Mouse (Mus musculus) cerebellum, adult (tissue): ENCODE results near the gene Gm20388.

ENCODE experiments used
- ATAC-seq: cut with Nextera tagmentation; 2 replicates; pipeline ENCODE4 v1.9.2; 2017; ENCODE audit warnings: mild to moderate bottlenecking, moderate library complexity, mixed read lengths; ENCODE audit not compliant: insufficient number of reproducible peaks, low FRiP score, low TSS enrichment

Gm20388 gene

GRCm38 (mm10) chr8:122525004-122525403 is 2614.4 kb downstream of the Gm20388 start:
- no peak for ATAC-seq

GRCm38 (mm10) chr8:122526084-122526483 is 2615.4 kb downstream of the Gm20388 start:
- no peak for ATAC-seq

DNA sequence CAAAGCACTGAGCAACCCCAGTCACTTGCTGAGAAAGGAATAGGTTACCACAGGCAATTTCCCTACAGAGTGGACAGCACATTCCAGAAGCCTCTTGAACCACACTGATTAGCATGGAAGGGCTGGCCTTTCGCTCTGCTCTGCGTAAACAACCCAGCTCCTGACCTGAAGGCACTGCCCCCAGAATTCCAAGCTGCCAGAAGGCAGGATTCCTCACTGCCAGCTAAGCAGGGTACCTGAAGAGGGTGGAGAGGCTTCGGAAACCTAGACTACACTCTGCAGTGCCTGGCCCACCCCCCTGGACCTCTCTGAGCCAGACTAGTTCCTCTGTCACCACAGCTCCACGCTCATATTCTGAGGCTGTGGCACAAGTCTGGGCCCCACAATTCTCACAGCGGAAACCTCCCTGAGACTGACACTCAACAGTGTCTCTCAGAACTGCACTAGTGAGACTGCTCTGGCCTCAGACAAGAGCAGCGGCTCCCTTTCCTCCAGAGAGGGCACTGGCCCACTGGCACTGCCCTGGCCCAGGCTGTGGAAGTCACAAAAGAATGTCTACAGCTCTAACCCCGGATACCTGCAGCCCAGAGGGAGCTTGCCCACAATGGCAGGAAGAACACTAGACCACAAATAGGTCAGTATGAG is 2616.0 kb downstream of the Gm20388 start:
- no peak for ATAC-seq

DNA sequence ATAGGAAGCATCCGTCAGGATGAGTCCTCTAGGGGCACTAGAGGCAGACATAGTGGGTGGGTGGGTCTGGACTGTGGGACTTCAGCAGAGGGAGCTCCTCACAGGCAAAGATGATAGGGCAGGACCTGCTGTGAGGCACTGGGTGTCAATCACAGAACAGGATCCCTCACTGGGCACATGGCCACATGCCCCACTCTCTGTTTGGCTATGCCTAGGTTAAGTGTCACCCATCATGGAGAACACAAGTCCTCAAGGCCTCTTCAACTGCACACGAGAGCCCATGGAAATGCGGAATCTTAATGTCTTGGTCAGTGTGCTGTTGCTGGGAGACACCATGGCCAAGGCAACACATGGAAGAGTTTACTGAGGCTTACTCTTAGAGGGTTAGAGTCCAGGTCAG is 2617.3 kb downstream of the Gm20388 start:
- ATAC-seq = no peak

DNA sequence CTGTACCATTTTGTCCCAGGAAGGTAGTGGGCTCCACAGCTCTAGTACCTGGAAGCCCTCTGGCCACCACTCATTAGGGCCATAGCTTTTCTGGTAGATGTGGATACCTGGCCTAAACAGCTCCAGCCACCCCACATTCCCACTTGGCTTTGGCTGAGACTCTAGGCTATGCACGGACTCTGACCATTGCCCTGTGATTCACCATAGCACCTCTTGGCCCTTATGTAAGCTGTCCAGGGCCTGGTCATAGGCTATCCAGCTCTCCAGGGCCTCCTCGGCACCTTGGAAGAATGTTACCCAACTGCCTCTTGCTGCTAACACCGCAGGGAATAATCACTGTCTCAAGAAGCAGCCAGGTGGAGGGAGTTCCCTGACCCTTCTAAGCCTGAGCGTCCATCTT is 2618.5 kb downstream of the Gm20388 start:
- no peak for ATAC-seq

DNA sequence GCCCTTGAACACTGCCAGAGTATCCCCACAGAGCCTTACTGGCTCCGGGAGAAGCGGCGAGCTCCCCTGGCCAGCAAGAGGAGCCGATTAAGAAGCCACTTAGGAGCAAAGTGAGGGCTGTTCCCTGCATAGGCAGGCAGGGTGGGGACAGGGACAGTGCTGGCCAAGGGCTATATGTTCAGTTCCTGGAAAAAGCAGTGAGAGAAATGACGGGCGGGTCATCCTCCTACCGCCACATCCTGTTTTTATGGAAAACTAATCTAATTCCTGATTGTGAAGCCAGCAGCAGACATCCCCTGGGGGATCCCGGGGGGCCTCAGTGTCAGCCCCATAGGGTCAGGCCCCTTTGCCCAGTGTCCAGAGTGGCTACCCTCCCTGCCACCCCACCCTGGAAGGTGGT is 2620.7 kb downstream of the Gm20388 start:
- no peak for ATAC-seq

DNA sequence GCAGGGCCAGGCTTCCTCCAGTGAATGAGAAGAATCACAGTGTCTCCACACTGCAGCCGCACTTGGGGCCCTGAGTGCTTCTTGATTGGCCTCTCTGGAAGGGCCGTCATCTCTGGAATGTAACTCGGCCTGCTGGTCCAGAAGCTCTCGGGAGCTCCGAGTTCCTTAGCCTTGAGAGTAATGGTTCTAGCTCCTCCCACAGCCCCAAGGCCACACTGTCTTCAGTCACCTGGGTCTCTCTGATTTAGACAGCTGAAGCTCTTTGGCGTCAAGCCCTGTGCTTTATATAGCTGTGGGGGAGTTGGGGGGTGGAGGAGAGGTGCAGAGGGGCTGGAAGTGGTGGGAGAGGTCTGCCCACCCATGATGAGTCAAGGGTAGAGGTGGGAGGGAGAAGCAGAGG is 2626.4 kb downstream of the Gm20388 start:
- no peak for ATAC-seq

DNA sequence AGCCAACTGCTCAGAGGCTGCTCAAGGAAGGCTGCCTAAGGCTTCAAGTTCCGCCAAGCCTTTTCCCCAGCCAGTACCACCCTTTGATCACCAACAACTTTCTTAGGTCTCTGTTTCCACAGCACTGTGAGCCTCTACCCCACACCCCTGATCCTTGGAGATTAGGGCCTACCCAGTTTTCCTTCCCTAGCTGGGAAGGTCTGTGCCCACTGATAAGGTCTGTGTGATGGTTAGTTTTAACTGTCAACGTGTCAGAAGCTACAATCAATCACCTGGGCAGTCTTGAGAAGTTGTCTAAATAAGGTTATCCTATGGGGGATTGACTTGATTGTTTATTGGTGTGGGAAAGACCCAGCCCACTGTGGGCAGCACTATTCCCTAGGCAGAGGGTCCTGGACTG is 2627.2 kb downstream of the Gm20388 start:
- ATAC-seq = no peak

- no peak for ATAC-seq
Observed at GRCm38 (mm10) chr8:122538310-122539076, 2627.9 kb downstream of the Gm20388 start.

GRCm38 (mm10) chr8:122544138-122544537 is 2633.5 kb downstream of the Gm20388 start:
- no peak for ATAC-seq

DNA sequence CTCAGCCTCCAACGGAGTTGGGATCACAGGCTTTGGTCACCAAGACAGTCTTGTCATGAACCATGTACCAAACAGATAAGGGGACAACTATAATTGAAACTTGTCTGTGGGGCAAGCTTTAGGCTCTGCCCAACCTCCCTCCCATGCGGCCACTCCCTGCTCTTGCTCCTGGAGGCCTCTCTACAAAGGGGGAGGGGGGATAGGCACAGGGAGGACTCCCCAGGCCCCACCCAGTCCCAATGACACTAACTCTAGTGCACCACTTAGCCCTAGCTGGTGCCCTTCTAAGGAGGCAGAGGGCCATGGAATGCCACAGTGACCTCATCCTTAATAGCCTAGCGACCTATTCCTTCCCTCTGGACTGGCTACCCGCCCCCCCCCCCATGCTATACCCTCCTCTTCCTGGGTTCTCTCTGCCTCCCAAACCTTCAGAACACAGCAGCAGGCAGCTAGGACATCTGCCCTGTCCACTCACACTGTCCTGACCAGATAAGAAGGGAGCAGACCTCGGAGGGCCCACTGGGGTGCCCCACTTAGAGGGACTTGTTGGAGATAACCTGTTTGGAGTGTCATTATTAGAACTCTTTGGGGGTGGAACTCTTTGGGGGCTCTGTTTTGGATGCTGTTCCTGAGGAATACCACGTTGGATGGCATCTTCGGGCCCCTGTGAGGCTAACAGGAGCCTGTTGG is 2635.6 kb downstream of the Gm20388 start:
- no peak for ATAC-seq

- ATAC-seq = no peak
Observed at GRCm38 (mm10) chr8:122546811-122547453, 2636.3 kb downstream of the Gm20388 start.

DNA sequence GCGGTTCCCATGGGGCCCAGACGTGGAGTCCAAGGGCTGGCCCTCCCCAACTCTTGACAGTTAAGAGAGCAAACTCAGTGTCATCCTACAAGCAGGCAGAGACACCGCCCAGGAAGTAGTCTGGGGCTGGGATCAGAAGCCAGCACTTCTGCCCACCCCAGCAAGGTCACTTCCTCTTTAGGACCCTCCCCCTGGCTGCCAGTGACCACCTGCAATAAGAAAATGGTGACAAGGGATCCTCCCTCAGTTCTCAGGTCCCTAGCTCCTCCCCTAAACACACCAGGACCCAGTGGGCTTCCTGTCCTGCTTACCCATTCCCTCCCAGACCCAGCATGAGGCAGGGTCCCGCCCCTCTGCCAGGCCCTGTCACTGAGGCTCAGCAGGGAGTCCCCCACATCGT is 2637.2 kb downstream of the Gm20388 start:
- ATAC-seq = no peak

- ATAC-seq = no peak
Observed at GRCm38 (mm10) chr8:122548331-122548730, 2637.7 kb downstream of the Gm20388 start.

DNA sequence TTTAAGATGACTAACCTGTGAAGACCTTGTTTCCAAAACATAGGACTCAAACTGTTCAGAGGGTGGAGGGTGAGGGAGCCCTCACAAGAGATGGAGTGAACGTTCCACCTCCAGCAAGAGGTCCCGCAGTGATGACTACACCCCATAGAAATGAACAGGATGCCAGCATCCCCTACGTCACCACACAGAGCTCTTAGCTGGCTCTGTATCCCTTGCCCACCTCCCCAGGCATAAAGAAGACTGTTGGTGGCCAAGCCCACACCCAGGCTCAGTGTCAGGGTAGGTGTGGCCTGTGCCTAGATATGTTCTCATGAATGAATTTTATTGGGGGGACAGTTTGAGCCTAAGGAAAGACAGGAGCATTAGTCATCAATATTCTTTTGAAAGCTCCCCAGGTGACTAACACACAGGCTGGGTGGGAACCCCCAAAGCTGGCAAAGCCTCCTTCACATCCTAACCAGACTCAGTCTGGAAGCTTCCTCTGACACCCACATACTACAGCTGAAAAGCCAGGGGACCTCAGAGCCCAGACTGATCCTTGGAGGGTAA is 2638.3 kb downstream of the Gm20388 start:
- ATAC-seq = no peak

DNA sequence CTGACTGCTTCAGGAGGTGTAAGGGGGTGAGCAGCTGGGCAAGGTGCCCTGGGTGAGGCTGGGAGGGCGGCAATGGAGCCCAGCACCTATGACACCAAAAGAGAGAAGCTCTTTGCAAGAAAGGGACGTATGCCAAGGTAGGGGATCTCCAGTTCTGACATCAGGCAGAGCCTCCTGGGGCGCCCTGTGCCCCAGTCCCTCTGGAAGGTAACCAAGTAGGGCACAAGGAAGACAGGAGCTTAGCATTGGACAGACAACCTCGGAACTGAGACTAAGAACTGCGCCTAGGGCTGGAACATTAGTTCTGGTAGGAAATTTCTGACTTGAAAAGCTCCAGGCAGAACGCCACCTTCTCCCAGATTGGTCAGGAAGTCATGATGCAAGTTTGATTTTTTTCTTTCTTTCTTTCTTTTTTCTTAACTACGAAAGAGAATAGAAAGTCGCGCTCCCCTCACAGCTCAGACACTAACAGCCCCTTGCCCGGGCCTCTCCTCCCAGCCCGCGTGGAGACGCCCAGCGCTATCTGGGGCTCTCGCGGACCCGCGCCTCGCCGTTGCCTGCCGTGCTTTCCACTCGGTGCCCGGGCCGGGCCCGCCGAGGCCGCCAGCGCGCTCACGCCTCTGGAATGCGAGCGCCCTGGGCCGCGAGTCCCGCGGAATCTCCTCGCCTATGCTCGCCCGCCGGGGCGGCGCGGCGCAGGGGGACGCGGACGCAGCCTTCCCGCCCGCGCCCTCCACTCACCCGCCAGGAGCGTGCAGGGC is 2639.8 kb downstream of the Gm20388 start:
- ATAC-seq = no peak

DNA sequence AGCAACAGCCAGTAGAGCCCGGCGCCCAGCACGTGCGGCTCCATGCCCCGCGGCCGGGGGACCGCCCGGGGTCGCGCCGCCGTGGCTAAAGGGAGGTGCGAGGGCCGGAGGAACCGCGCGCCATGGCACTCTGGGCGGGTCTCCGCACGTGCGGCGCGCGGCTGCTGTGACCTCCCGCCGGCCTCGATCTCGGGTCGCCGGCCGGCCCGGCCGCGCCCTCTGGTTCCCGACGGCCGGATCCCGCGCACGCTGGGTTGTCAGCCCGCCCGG is 2640.3 kb downstream of the Gm20388 start:
- no peak for ATAC-seq

DNA sequence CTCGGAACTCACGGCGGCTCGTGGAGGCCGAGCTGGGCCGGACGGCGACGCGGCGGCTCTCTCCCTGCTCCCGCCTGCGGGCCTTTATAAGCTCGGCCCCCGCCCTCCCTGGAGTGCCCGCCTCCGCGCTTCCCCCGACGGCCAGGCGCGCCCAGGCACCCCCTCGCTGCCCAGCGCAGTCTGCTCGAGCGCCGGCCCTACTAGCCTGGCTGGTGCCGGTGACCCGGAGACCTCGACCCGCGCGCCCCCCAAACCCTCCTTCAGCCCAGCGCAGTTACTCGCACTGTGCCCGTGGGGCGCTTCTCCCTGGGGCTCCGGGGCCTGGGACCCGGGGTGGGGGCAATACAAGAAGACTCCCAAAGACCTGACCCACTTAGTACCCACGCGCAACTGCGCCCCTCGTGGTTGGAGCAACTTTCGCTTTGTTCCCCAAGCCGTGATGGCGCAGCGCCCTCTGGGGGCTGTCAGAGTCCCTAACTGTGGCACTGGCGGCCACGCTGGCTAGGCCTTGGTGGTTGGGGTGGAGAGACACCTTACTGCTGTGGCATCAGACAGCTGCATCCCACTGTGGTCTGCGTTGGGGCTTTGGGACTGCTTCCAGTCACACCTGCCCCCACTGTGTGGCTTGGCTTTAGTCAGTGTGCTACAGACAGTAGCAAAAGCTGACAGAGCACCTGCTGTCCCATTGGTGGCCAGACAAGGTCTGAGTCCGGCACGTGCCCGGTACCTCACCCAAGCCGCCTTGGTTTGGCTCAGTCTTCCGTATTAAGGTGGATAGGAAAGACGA is 2640.8 kb downstream of the Gm20388 start, which contains the start of gene Piezo1:
Gene Piezo1, minus strand, starts transcription at position 65 of the 787 bp plus-strand sequence.
- ATAC-seq = no peak

- ATAC-seq = no peak
Observed at GRCm38 (mm10) chr8:122554786-122555185, 2644.1 kb downstream of the Gm20388 start.
